Mouse (Mus musculus) myocyte (in vitro differentiated cells): ENCODE measurements at regions not wholly inside any gene's neighbourhood (a gene's known extent, or its start where the extent isn't known, plus 50 kb on each side); places are given as distances from the start of the nearest gene placed in this dataset.

Source experiments
- CEBPB ChIP-seq: IDR thresholded peaks from 2 replicates; pipeline ENCODE4 v1.6.1; 2011; ENCODE audit warnings: mild to moderate bottlenecking, moderate library complexity; ENCODE audit not compliant: poor library complexity, insufficient read depth, severe bottlenecking
- E2F4 ChIP-seq: IDR thresholded peaks from one replicate; pipeline ENCODE4 v1.6.1; 2011; ENCODE audit warnings: mild to moderate bottlenecking, control low read depth, moderate library complexity; ENCODE audit not compliant: insufficient read depth
- MYOD1 ChIP-seq, 3 experiments: IDR thresholded peaks; one replicate each; pipeline ENCODE4 v1.6.1; 2011; ENCODE audit warnings: control low read depth in 2 of 3, low read depth in 2 of 3, mild to moderate bottlenecking in 2 of 3, moderate library complexity in 1 of 3; ENCODE audit not compliant: insufficient read length in 2 of 3, control insufficient read depth in 1 of 3
- POLR2A ChIP-seq: IDR thresholded peaks from one replicate; pipeline ENCODE4 v1.6.1; 2011; ENCODE audit warnings: low read depth, mild to moderate bottlenecking, control low read depth, moderate library complexity; ENCODE audit not compliant: insufficient read length
- POLR2AphosphoS2 ChIP-seq: IDR thresholded peaks from one replicate; pipeline ENCODE4 v1.6.1; 2011; ENCODE audit warnings: low read depth, control low read depth; ENCODE audit not compliant: insufficient read length
- SRF ChIP-seq: IDR thresholded peaks from one replicate; pipeline ENCODE4 v1.6.1; 2011; ENCODE audit warnings: low read depth; ENCODE audit not compliant: control insufficient read depth, insufficient read length
- TCF12 ChIP-seq: IDR thresholded peaks from one replicate; pipeline ENCODE4 v1.6.1; 2011; ENCODE audit warnings: mild to moderate bottlenecking, control low read depth; ENCODE audit not compliant: poor library complexity, insufficient read depth, severe bottlenecking
- USF1 ChIP-seq: IDR thresholded peaks from one replicate; pipeline ENCODE4 v1.6.1; 2011; ENCODE audit warnings: low read depth, mild to moderate bottlenecking, control low read depth, moderate library complexity

- no peak for TF ChIP-seq USF1
- no peak for TF ChIP-seq POLR2A
- TF ChIP-seq MYOD1 (IDR thresholded peaks at IDR 0.05; ENCODE audit: control insufficient read depth in 1 of 3, insufficient read length in 2 of 3, low read depth in 2 of 3): no peak
- TF ChIP-seq CEBPB: no peak
- no peak for TF ChIP-seq POLR2AphosphoS2
- TF ChIP-seq E2F4: no peak
- TF ChIP-seq SRF: no peak
- TF ChIP-seq TCF12: no peak
Measured at GRCm38 (mm10) chr7:110715545-110715944, 52.5 kb upstream of the Ampd3 start.
